In the genomic region with DNA sequence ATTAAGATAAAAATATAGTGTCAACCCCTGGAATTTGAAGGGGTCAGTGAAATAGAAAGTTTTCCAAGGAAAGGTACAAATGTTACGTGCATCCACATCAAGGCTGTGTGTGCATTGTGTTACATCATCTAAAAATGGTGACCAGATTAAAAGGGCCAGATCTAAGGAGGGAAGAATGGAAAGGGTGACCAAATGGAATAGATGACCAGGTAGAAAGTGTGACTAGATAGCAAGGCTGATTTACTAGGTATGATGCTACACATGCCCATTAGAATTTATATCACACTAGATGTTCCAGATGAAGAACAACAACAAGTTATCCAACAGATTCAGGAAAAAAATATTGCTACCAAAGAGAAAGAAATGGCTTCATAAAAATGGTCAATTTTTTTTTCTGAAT, we compare ENCODE assay signal across 31 mouse cellular contexts.
"Had no signal": no experiment of that assay in that cellular context is flagged by ENCODE, and none has a peak within 500 bp of the region (broad histone marks: within the 10 kb centered on the region; RNA-seq: fewer than 3 reads in every experiment).

No protein-coding gene starts in this region.

- H3K36me3 ChIP-seq: heart, embryonic 12.5 days; heart, embryonic 13.5 days; heart, embryonic 15.5 days; hindbrain, embryonic 10.5 days; hindbrain, embryonic 12.5 days; hindbrain, embryonic 13.5 days; hindbrain, embryonic 15.5 days; intestine, embryonic 15.5 days; kidney, embryonic 15.5 days had no signal

- H3K9ac ChIP-seq: heart, embryonic 12.5 days; heart, embryonic 13.5 days; heart, embryonic 15.5 days; hindbrain, embryonic 12.5 days; hindbrain, embryonic 13.5 days; hindbrain, embryonic 14.5 days; hindbrain, embryonic 15.5 days; intestine, embryonic 15.5 days; kidney, embryonic 15.5 days had no signal

- H3K27me3 ChIP-seq: heart, embryonic 12.5 days; heart, embryonic 13.5 days; heart, embryonic 15.5 days; hindbrain, embryonic 12.5 days; hindbrain, embryonic 13.5 days; hindbrain, embryonic 15.5 days; intestine, embryonic 15.5 days; kidney, embryonic 15.5 days had no signal

- DNase-seq: heart, postnatal 10 days; heart, postnatal 14 days; heart, postnatal 36 days; heart, postnatal 4 days; kidney, adult 11 months; kidney, adult 18-20 months; kidney, adult 2 months; kidney, adult 8-10 months; kidney, adult 9 months; kidney, postnatal 10 days; kidney, postnatal 14 days; kidney, postnatal 25 days; kidney, postnatal 36 days; kidney, postnatal 4 days; layer of hippocampus, adult 9-11 months; layer of hippocampus, postnatal 36 days had no signal

- H3K4me1 ChIP-seq: heart, embryonic 12.5 days; heart, embryonic 13.5 days; heart, embryonic 15.5 days; hindbrain, embryonic 12.5 days; hindbrain, embryonic 15.5 days; intestine, embryonic 15.5 days had no signal

- H3K27ac ChIP-seq: heart, embryonic 13.5 days; heart, embryonic 15.5 days; hindbrain, embryonic 10.5 days; hindbrain, embryonic 12.5 days; hindbrain, embryonic 13.5 days; hindbrain, embryonic 14.5 days; hindbrain, embryonic 15.5 days; hindbrain, postnatal 0 days; intestine, embryonic 15.5 days; kidney, embryonic 15.5 days; kidney, postnatal 0 days; layer of hippocampus, adult 2 months; left cerebral cortex, adult 2 months had no signal

- H3K4me3 ChIP-seq: heart, embryonic 12.5 days; heart, embryonic 13.5 days; heart, embryonic 15.5 days; hindbrain, embryonic 10.5 days; hindbrain, embryonic 12.5 days; hindbrain, embryonic 13.5 days; hindbrain, embryonic 15.5 days; intestine, embryonic 15.5 days; kidney, embryonic 15.5 days; layer of hippocampus, adult 2 months; left cerebral cortex, adult 2 months had no signal

- H3K9me3 ChIP-seq: heart, embryonic 12.5 days; heart, embryonic 13.5 days; heart, embryonic 15.5 days; hindbrain, embryonic 10.5 days; hindbrain, embryonic 12.5 days; hindbrain, embryonic 13.5 days; hindbrain, embryonic 15.5 days; intestine, embryonic 15.5 days; kidney, embryonic 15.5 days had no signal

- H3K4me2 ChIP-seq: heart, embryonic 11.5 days; heart, embryonic 12.5 days; heart, embryonic 13.5 days; heart, embryonic 15.5 days; hindbrain, embryonic 12.5 days; hindbrain, embryonic 13.5 days; hindbrain, embryonic 14.5 days; hindbrain, embryonic 15.5 days; intestine, embryonic 15.5 days; kidney, embryonic 15.5 days had no signal
